Mouse (Mus musculus): ENCODE measurements around the gene Rab11fip3. TPM values are rescaled to one million over a fixed set of nuclear protein-coding genes. Genes with fewer than 3 reads are reported as not detected.
A peak's percentile ranks its signal among the peaks of the same experiment; 100 is the strongest.
"Not testable (repeated sequence)": the region's sequence is repeated elsewhere in the genome, so short reads cannot be mapped to it uniquely, and the experiment has no call there.

Gene Rab11fip3
- polyA plus RNA-seq, 1 experiment from 2014 or later = 13.7 TPM

- Histone ChIP-seq H3K36me3 (ENCODE audit: control insufficient read depth, insufficient read depth, low read length) (no peaks in the 10 kb centered on the region), H3K4me3 (ENCODE audit: low read depth, low read length) (peak overlapping the region; percentile 54), H3K27me3 (replicated peaks; ENCODE audit: control insufficient read depth, insufficient read depth, low read length) (peaks cover 64% of the 10 kb centered on the region), H3K4me1 (replicated peaks; ENCODE audit: control insufficient read depth, insufficient read depth, low read length) (peaks cover 10% of the 10 kb centered on the region; the same call in 1 of the 2 replicates), H3K9me3 (ENCODE audit: control insufficient read depth, low read length) (no peaks in the 10 kb centered on the region), H3K27ac (ENCODE audit: low read depth) (no peak overlapping the region), H3K4me2 (ENCODE audit: low read length) (peak overlapping the region; percentile 88), H3K9ac (ENCODE audit: low read length) (peak overlapping the region; percentile 44)
- DNase-seq (ENCODE audit: low spot score) = no peak
- 21% methylated on average over 14 of the region's 14 CpGs for WGBS
- no peak for ATAC-seq (replicated peaks; ENCODE audit: low FRiP score, low TSS enrichment, low read depth)
Observed at GRCm38 (mm10) chr17:26112751-26113150, 43.4 kb upstream of the Rab11fip3 start.

- Histone ChIP-seq H3K36me3 (ENCODE audit: control insufficient read depth, insufficient read depth, low read length) (no peaks in the 10 kb centered on the region), H3K4me1 (replicated peaks; ENCODE audit: control insufficient read depth, insufficient read depth, low read length) (peaks cover 10% of the 10 kb centered on the region; the same call in 1 of the 2 replicates), H3K27me3 (replicated peaks; ENCODE audit: control insufficient read depth, insufficient read depth, low read length) (peaks cover 64% of the 10 kb centered on the region), H3K9me3 (ENCODE audit: control insufficient read depth, low read length) (no peaks in the 10 kb centered on the region), H3K4me2 (ENCODE audit: low read length) (no peak overlapping the region), H3K4me3 (ENCODE audit: low read depth, low read length) (no peak overlapping the region), H3K27ac (ENCODE audit: low read depth) (no peak overlapping the region), H3K9ac (ENCODE audit: low read length) (no peak overlapping the region)
- 32% methylated on average over 4 of the region's 4 CpGs for WGBS
- DNase-seq (ENCODE audit: low spot score) (no peak), ATAC-seq (replicated peaks; ENCODE audit: low FRiP score, low TSS enrichment, low read depth) (no peak)
Observed at GRCm38 (mm10) chr17:26111722-26112121, 42.4 kb upstream of the Rab11fip3 start.

GRCm38 (mm10) chr17:26111024-26111423 is 41.7 kb upstream of the Rab11fip3 start:
- WGBS = 10% methylated on average over 4 of the region's 4 CpGs
- no peak for ATAC-seq (replicated peaks; ENCODE audit: low FRiP score, low TSS enrichment, low read depth)
- no peak for DNase-seq (ENCODE audit: low spot score)
- peaks cover 10% of the 10 kb centered on the region; the same call in 1 of the 2 replicates for H3K4me1 ChIP-seq (replicated peaks; ENCODE audit: control insufficient read depth, insufficient read depth, low read length)
- no peaks in the 10 kb centered on the region for H3K9me3 ChIP-seq (ENCODE audit: control insufficient read depth, low read length)
- H3K36me3 ChIP-seq (ENCODE audit: control insufficient read depth, insufficient read depth, low read length) = no peaks in the 10 kb centered on the region
- peaks cover 62% of the 10 kb centered on the region for H3K27me3 ChIP-seq (replicated peaks; ENCODE audit: control insufficient read depth, insufficient read depth, low read length)
- H3K4me3 ChIP-seq (ENCODE audit: low read depth, low read length) = no peak overlapping the region
- H3K4me2 ChIP-seq (ENCODE audit: low read length) = no peak overlapping the region
- H3K9ac ChIP-seq (ENCODE audit: low read length) = no peak overlapping the region
- no peak overlapping the region for H3K27ac ChIP-seq (ENCODE audit: low read depth)

GRCm38 (mm10) chr17:26110156-26110555 is 40.8 kb upstream of the Rab11fip3 start:
- H3K9me3 ChIP-seq (ENCODE audit: control insufficient read depth, low read length) = no peaks in the 10 kb centered on the region
- peaks cover 10% of the 10 kb centered on the region; the same call in 1 of the 2 replicates for H3K4me1 ChIP-seq (replicated peaks; ENCODE audit: control insufficient read depth, insufficient read depth, low read length)
- H3K27me3 ChIP-seq (replicated peaks; ENCODE audit: control insufficient read depth, insufficient read depth, low read length) = peaks cover 53% of the 10 kb centered on the region
- no peak for ATAC-seq (replicated peaks; ENCODE audit: low FRiP score, low TSS enrichment, low read depth)
- no peak overlapping the region for H3K4me2 ChIP-seq (ENCODE audit: low read length)
- no peak overlapping the region for H3K9ac ChIP-seq (ENCODE audit: low read length)
- H3K36me3 ChIP-seq (ENCODE audit: control insufficient read depth, insufficient read depth, low read length) = no peaks in the 10 kb centered on the region
- H3K27ac ChIP-seq (ENCODE audit: low read depth) = no peak overlapping the region
- H3K4me3 ChIP-seq (ENCODE audit: low read depth, low read length) = no peak overlapping the region
- WGBS = 35% methylated on average over 4 of the region's 4 CpGs
- no peak for DNase-seq (ENCODE audit: low spot score)

GRCm38 (mm10) chr17:26105619-26106018 is 36.3 kb upstream of the Rab11fip3 start:
- DNase-seq (ENCODE audit: low spot score) (no peak), ATAC-seq (replicated peaks; ENCODE audit: low FRiP score, low TSS enrichment, low read depth) (no peak)
- Histone ChIP-seq H3K4me2 (ENCODE audit: low read length) (no peak overlapping the region), H3K9ac (ENCODE audit: low read length) (no peak overlapping the region), H3K27me3 (replicated peaks; ENCODE audit: control insufficient read depth, insufficient read depth, low read length) (peaks cover 9% of the 10 kb centered on the region), H3K4me3 (ENCODE audit: low read depth, low read length) (no peak overlapping the region), H3K36me3 (ENCODE audit: control insufficient read depth, insufficient read depth, low read length) (no peaks in the 10 kb centered on the region), H3K27ac (ENCODE audit: low read depth) (no peak overlapping the region), H3K9me3 (ENCODE audit: control insufficient read depth, low read length) (no peaks in the 10 kb centered on the region), H3K4me1 (replicated peaks; ENCODE audit: control insufficient read depth, insufficient read depth, low read length) (no peaks in the 10 kb centered on the region)
- 54% methylated on average over 4 of the region's 4 CpGs for WGBS

GRCm38 (mm10) chr17:26101478-26101877 is 32.1 kb upstream of the Rab11fip3 start:
- 42% methylated on average over 3 of the region's 4 CpGs for WGBS
- no peak for ATAC-seq (replicated peaks; ENCODE audit: low FRiP score, low TSS enrichment, low read depth)

GRCm38 (mm10) chr17:26100166-26100565 is 30.8 kb upstream of the Rab11fip3 start:
- Histone ChIP-seq H3K27ac (ENCODE audit: low read depth) (no peak overlapping the region), H3K9me3 (ENCODE audit: control insufficient read depth, low read length) (no peaks in the 10 kb centered on the region), H3K36me3 (ENCODE audit: control insufficient read depth, insufficient read depth, low read length) (no peaks in the 10 kb centered on the region), H3K9ac (ENCODE audit: low read length) (no peak overlapping the region), H3K4me1 (replicated peaks; ENCODE audit: control insufficient read depth, insufficient read depth, low read length) (no peaks in the 10 kb centered on the region), H3K4me3 (ENCODE audit: low read depth, low read length) (no peak overlapping the region), H3K4me2 (ENCODE audit: low read length) (no peak overlapping the region), H3K27me3 (replicated peaks; ENCODE audit: control insufficient read depth, insufficient read depth, low read length) (no peaks in the 10 kb centered on the region)
- WGBS = 40% methylated on average over 2 of the region's 2 CpGs
- ATAC-seq (replicated peaks; ENCODE audit: low FRiP score, low TSS enrichment, low read depth) (no peak), DNase-seq (ENCODE audit: low spot score) (no peak)

More at GRCm38 (mm10) chr17:26101478-26101877, 32.1 kb upstream of the Rab11fip3 start:
- DNase-seq (ENCODE audit: low spot score) = no peak
- Histone ChIP-seq H3K9me3 (ENCODE audit: control insufficient read depth, low read length) (no peaks in the 10 kb centered on the region), H3K4me2 (ENCODE audit: low read length) (no peak overlapping the region), H3K4me1 (replicated peaks; ENCODE audit: control insufficient read depth, insufficient read depth, low read length) (no peaks in the 10 kb centered on the region), H3K36me3 (ENCODE audit: control insufficient read depth, insufficient read depth, low read length) (no peaks in the 10 kb centered on the region), H3K4me3 (ENCODE audit: low read depth, low read length) (no peak overlapping the region), H3K9ac (ENCODE audit: low read length) (no peak overlapping the region), H3K27me3 (replicated peaks; ENCODE audit: control insufficient read depth, insufficient read depth, low read length) (no peaks in the 10 kb centered on the region), H3K27ac (ENCODE audit: low read depth) (no peak overlapping the region)

GRCm38 (mm10) chr17:26099316-26099715 is 30.0 kb upstream of the Rab11fip3 start:
- H3K27ac ChIP-seq (ENCODE audit: low read depth); H3K4me2 ChIP-seq (ENCODE audit: low read length); H3K27me3 ChIP-seq (replicated peaks; ENCODE audit: control insufficient read depth, insufficient read depth, low read length); H3K4me3 ChIP-seq (ENCODE audit: low read depth, low read length); H3K9ac ChIP-seq (ENCODE audit: low read length); DNase-seq (ENCODE audit: low spot score); ATAC-seq (replicated peaks; ENCODE audit: low FRiP score, low TSS enrichment, low read depth); H3K4me1 ChIP-seq (replicated peaks; ENCODE audit: control insufficient read depth, insufficient read depth, low read length); H3K9me3 ChIP-seq (ENCODE audit: control insufficient read depth, low read length); H3K36me3 ChIP-seq (ENCODE audit: control insufficient read depth, insufficient read depth, low read length): not testable (repeated sequence)
- WGBS = 68% methylated on average over 3 of the region's 3 CpGs

GRCm38 (mm10) chr17:26098461-26098860 is 29.1 kb upstream of the Rab11fip3 start:
- H3K4me2 ChIP-seq (ENCODE audit: low read length) = no peak overlapping the region
- no peaks in the 10 kb centered on the region for H3K9me3 ChIP-seq (ENCODE audit: control insufficient read depth, low read length)
- no peak for DNase-seq (ENCODE audit: low spot score)
- peaks cover 4% of the 10 kb centered on the region; the same call in 1 of the 2 replicates for H3K36me3 ChIP-seq (ENCODE audit: control insufficient read depth, insufficient read depth, low read length)
- H3K27ac ChIP-seq (ENCODE audit: low read depth) = no peak overlapping the region
- ATAC-seq (replicated peaks; ENCODE audit: low FRiP score, low TSS enrichment, low read depth) = no peak
- no peaks in the 10 kb centered on the region for H3K27me3 ChIP-seq (replicated peaks; ENCODE audit: control insufficient read depth, insufficient read depth, low read length)
- no peak overlapping the region for H3K4me3 ChIP-seq (ENCODE audit: low read depth, low read length)
- WGBS = 88% methylated on average over 7 of the region's 7 CpGs
- H3K4me1 ChIP-seq (replicated peaks; ENCODE audit: control insufficient read depth, insufficient read depth, low read length) = no peaks in the 10 kb centered on the region
- no peak overlapping the region for H3K9ac ChIP-seq (ENCODE audit: low read length)

All from intestine, embryonic 14.5 days (tissue).